Mouse (Mus musculus) frontal cortex, postnatal 10 days (tissue): ENCODE data around the gene Hepacam.

Experiments
- DNase-seq, 2 experiments: peaks; one replicate each; pipeline ENCODE4 v3.0.0; 2022; ENCODE audit warnings: low spot score in 2 of 2, mixed read lengths in 1 of 2

The Hepacam gene

DNA sequence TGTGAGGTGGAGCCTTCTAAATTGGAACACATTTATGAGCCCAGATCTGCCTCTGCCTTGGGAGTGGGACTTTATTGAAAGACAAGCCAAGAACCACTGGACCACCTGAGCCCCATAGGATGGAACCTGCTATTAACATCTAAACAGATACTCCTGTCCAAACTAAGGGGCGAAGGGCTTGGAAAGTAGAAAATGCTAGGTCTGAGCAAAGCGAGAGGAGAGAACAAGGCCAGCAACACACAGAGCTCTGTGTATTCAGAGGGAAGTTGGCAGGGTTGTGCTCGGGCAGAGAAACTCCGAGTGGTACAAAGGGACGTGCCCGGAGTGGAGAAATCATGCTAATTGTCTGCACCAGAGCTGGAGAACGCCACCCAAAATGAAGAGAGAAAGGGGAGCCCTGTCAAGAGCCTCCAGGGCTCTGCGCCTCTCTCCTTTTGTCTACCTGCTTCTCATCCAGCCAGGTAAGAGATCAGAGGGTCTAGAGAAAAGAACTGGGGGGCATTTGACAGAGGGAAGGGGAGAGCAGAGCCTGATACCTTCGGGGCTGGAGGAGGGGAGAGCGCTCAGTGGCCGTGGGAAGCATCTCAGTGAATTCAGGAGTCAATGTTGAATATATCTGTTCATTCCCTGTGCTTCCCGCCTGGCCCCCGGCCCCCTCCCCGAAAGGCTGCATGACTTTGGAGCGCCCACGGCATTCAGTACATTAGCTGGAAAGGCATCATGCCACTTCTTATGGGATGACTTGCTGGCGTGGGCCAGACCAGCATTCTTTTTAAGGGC, at the start of gene Hepacam:
Gene Hepacam, plus strand, starts transcription at position 51 of the 780 bp plus-strand sequence.
- DNase-seq, result peak in 1 of 2 experiments; percentile 39

DNA sequence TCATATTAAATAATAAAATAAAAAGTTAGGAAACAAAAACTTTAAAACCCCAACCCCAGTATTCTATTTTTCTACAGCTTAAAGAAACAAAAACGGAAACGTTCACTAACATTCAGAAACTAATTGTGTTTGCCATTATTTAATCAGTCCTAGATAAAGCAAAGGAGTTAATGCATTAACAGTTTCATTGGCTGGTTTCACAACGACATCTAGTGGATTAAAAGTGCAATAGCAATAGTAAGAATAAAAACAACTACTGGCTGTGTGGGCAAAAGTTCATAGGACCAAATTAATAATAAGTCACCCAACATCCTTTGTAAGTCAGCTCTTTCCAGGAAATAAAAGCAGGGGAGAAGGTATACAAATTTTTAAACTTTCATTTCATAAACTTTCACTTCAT, 37.7 kb upstream of the Hepacam start:
- no peak for DNase-seq

DNA sequence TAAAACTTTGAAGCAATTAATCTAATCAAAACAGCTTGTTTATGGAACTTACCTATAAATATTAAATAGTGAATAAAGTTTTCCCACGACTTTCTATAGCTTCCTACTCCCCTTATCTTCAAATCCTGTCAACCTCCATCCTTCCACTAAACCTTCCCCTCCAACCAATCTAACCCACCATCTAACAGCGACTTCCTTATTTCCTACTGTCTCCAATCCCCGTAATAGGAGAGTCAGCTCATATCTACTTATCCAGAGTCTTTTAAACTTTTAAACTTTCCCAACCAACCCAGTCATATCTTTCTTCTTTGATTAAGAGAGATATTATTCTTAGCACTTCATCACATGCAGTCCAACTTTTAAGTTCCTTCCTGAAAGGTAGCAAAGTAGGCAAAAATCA, 21.7 kb upstream of the Hepacam start:
- no peak for DNase-seq

- DNase-seq, result no peak
Observed at GRCm38 (mm10) chr9:37347184-37347987, 19.8 kb upstream of the Hepacam start.

GRCm38 (mm10) chr9:37347988-37348642, 19.0 kb upstream of the Hepacam start, which contains the start of gene Ccdc15:
Gene Ccdc15 (minus strand): TSS chr9:37348432.
- DNase-seq, result peak; percentile 94 to 97

- DNase-seq, result no peak
Observed at GRCm38 (mm10) chr9:37349050-37349449, 18.1 kb upstream of the Hepacam start.

DNA sequence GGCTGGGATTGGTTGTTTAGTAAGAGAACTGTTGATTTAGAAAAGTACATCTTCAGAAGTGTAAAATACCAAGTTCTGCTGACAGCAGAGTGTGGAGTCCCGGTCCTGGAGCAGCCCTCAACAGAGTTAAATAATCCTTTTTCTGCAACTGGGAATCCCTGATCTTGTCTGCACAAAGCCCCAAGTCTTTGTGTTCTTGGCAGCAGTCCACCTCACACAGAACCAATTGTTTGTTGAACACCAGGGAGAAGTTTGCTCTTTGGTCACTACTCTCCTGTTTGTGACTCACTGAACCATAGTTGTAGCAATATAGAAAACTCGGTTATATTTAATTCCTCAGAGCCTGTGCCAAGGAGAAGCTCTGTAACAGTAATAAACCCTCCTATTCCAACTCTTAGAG, 15.9 kb upstream of the Hepacam start:
- no peak for DNase-seq

DNA sequence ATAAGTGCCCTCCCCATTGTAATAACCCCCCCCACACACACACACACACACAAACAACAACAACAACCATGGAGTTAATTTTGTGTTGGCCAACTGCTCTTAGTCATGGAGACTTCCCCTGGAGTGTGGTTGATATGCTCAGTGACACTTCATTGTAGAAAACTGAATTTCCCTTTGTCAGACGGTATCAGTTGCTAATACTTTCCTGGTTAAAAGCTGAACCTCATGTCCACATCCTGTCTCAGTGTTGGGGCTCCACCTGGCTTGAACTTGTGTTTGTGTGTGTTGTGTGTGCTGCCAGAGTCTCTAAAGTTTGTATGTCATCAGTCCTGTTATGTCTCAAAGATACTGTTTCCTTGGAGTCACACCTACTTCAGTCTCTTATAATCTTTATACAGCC, 12.7 kb upstream of the Hepacam start:
- DNase-seq, result no peak

DNA sequence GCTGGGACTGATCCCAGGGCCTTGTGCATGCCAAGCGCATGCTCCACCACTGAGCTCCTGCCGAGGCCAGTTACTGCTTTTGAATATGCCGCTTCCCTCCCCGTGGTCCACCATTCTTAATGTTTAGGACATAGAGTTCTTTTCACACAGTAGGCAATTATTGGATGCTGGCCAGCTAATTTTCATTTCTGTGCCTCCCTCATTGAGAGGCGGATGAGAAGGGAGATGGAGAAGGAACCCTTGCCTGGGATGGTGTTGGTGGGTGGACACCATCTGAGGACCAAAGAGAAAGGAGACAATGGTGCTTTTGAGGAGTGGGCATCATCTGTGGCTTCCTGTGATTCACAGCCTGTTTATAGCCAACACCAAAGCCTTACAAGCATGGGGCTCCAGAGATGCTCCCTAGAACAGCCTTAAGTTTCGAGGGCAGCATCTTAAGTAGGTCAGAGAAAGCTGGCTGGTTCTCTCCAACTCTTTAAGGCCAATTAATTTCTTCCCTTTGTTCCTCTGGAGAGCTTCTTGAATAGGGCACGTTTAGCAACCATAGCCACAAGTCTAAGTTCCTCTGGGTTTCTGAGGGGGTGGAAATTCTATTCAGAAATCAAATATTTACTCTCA, 8.3 kb upstream of the Hepacam start:
- DNase-seq, result peak; percentile 41 to 64

- peak; percentile 58 to 77 for DNase-seq
Observed at GRCm38 (mm10) chr9:37359331-37360220, 7.6 kb upstream of the Hepacam start.

DNA sequence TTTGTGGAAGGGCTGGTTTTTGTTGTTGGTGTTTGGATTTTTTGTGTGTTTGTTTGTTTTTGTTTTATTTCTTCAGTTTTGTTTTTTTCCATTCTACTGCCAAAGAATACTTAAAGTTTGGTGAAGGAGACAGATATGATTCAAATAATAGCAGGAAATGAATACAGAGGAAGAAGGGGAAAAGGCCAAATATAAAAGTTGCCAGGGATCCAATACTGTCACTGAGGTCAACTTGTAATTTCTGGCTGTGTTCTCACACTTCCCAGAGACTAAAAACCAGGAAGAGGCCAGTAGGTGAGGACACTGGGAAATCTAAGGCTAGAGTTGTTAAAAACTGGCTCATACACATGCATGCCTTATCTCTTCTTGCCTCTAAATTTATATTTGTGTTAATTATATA, 5.1 kb upstream of the Hepacam start:
- no peak for DNase-seq

GRCm38 (mm10) chr9:37362881-37363280, 4.3 kb upstream of the Hepacam start:
- DNase-seq, result no peak

DNA sequence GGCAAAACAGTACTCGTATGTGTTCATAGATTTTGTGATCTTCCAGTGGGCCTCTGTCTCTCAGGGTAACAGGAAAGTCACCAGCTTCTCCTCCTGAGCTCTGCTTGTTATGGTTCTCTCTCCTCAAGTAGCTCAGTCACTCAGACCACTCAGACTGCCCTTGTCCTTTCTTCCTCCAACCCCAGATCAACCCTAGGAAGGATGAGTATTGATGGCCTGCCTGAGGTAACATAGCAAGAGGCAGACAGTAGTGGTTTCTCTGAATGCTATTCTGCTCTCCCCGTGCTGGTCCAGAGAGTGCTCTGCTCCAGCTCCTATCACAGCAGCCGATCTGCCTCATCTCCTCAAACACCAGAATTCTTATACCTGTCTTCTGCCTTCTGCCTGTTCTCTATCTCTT, 3.6 kb upstream of the Hepacam start:
- DNase-seq, result no peak

GRCm38 (mm10) chr9:37364392-37364791, 2.8 kb upstream of the Hepacam start:
- DNase-seq, result no peak

- no peak for DNase-seq
Observed at GRCm38 (mm10) chr9:37365706-37366105, 1.4 kb upstream of the Hepacam start.

- DNase-seq, result no peak
Observed at GRCm38 (mm10) chr9:37368081-37368830, 1.1 kb downstream of the Hepacam start.

- no peak for DNase-seq
Observed at GRCm38 (mm10) chr9:37368860-37369259, 1.7 kb downstream of the Hepacam start.

GRCm38 (mm10) chr9:37371232-37371801, 4.2 kb downstream of the Hepacam start:
- no peak for DNase-seq

DNA sequence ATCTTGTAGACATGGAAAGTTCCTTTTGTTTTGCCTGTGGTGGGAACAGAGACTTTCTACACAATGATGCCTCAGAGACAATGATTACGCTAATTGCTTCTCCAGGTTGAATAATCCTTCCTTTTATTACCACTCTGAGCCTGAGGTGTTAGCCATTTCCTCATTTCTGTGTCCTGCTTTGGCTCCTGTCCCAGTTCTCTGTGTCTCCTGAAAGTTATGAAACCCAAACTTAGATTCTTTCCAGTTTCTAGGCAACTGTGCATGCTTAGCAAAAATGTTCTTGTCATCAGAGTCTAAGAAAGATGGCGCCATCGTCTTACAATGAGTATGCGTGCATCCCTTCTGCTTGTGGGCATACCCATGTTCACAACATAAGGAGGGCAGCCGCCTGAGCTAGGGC, 8.6 kb downstream of the Hepacam start:
- DNase-seq, result no peak

DNA sequence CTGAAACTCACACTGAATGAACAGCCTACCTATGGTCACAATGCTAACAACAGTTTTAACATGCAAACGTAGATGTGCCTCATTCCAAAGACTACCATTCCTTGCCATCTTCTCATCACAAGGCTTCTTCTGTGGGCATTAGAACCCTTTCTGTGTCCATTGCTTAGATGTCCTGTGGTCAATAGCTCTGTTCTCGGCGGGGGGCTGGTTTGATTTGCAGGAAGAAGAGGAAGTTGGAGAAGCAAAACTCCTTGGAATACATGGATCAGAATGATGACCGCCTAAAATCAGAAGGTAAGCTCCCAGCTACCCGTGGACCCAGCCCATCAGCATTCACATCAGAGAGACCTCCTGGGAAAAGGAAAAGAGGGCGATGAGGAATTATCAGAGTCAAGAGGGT, 16.0 kb downstream of the Hepacam start:
- DNase-seq, result no peak
